Mouse (Mus musculus) megakaryocyte-erythroid progenitor cell, adult 5-6 weeks (primary cell): ENCODE data around the gene Wnt6. TPM values are rescaled to one million over a fixed set of nuclear protein-coding genes. Genes with fewer than 3 reads are reported as not detected.
"Not testable (repeated sequence)": the region's sequence is repeated elsewhere in the genome, so short reads cannot be mapped to it uniquely, and the experiment has no call there.

ENCODE experiments used
- ATAC-seq: replicated peaks from 2 replicates; pipeline ENCODE4 v1.8.0; 2016; ENCODE audit warnings: mild to moderate bottlenecking, inconsistent platforms; ENCODE audit not compliant: severe bottlenecking, poor library complexity, low FRiP score, low TSS enrichment
- total RNA-seq, 2 experiments: library from RNA; stranded (forward) in 1 of 2; stranded (reverse) in 1 of 2; fragments of 200-1000, 215-1000 nt in 1 of 2; fragments of >200 nt in 1 of 2; fragmentation: Nextera tagmentation in 1 of 2; gene quantifications; 2 replicates each; pipeline ENCODE4 v1.2.3; 2014 to 2017

Gene Wnt6
- total RNA-seq, 2 experiments from 2014 or later: not detected

DNA sequence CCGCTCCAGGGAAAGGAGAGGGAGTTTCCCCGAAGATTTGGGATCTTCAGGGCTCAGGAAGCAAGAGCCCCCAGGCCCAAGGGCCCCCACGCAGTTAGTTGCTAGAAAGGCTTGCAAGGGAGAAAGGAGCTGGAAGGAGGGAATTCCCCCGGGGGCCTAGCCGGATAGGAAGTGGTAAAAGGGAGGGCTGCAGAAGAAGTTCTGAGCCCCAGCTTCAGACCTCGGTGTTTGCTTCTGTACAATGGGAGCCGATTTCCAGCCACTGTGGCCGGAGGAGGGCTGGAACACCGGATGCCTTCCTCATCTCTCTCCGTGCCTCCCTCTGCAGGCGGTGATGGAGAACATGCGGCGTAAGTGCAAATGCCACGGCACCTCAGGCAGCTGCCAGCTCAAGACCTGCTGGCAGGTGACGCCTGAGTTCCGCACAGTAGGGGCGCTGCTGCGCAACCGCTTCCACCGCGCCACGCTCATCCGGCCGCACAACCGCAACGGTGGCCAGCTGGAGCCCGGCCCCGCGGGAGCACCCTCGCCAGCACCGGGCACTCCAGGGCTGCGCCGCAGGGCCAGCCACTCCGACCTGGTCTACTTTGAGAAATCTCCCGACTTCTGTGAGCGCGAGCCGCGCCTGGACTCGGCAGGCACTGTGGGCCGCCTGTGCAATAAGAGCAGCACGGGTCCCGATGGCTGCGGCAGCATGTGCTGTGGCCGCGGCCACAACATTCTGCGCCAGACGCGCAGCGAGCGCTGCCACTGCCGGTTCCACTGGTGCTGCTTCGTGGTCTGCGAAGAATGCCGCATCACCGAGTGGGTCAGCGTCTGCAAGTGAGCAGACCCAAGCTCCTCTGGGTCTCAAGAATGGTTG, 31.3 kb downstream of the Wnt6 start:
- ATAC-seq: peak; percentile 73

DNA sequence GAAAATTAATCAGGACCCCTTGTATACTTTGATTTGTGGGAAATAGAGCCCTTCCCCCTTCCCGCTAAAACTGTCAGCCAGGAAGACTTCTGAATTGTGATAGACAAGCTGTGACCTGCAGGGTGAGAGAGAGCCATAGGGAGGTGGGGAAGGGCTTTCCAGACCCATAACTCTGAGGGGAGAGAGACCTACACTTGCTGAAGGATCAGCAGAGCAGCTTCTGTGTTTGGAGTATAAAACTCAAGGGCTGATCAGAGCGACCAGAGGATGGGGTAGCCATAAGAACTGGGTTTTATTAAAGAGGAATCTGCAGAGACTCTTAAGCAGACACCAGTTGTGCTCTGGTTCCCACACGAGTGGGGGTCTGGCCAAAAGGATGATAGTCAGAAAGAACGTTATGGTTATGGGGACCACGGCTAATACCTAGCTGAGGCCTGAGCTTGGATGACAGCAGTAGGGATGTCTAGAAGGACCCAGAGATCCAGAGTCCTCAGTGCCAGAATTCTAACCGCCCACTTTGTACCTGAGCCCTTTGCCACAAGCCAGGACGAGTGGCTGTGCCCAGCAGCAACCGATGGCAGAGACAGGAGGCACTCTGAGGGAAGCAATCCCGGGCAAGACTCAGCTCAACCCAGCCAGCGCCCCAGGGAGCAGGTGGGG, 32.6 kb downstream of the Wnt6 start:
- ATAC-seq: no peak

DNA sequence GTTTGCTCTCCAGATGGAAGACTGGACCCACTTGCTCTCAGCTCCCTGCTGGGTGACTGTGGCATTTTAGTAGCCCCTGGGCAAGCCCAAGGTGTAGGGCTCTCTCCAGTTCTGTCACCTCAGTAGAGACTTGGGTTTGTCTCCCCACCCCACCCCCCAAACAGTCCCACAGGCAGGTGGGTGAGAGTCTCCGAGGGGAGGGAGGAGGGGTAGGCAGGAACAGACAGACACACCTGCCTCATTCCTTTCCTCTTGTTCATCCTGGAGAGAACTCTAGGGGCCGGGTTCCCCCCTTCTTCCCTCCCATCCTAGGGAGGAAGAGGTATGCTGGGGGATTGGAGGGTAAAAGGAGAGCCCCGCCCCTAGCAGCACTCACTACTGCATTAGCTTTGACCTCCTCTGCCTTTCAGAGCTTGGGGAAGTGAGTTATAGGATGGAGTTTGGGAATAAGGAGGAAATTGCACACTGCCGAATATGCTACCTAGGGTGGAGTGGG, 33.7 kb downstream of the Wnt6 start:
- no peak for ATAC-seq

DNA sequence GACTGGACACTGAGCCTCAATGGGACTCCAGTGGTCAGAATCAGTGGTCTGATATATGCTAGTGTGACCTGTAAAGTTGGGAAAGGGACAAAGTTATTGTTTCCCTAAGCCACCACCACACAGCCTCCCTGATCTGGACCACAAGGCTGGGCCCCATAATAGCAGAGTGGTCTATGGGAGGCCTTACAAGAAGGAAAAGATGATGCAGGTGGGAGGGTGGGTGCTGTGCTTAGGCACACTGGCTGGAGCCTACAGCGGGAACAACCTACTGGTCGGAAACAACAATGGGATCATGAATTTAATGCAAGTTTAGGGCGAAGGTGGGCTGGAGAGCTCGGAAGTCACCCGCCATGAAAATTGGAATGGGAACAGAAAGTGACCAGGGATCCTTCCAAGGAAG, 34.2 kb downstream of the Wnt6 start:
- no peak for ATAC-seq

DNA sequence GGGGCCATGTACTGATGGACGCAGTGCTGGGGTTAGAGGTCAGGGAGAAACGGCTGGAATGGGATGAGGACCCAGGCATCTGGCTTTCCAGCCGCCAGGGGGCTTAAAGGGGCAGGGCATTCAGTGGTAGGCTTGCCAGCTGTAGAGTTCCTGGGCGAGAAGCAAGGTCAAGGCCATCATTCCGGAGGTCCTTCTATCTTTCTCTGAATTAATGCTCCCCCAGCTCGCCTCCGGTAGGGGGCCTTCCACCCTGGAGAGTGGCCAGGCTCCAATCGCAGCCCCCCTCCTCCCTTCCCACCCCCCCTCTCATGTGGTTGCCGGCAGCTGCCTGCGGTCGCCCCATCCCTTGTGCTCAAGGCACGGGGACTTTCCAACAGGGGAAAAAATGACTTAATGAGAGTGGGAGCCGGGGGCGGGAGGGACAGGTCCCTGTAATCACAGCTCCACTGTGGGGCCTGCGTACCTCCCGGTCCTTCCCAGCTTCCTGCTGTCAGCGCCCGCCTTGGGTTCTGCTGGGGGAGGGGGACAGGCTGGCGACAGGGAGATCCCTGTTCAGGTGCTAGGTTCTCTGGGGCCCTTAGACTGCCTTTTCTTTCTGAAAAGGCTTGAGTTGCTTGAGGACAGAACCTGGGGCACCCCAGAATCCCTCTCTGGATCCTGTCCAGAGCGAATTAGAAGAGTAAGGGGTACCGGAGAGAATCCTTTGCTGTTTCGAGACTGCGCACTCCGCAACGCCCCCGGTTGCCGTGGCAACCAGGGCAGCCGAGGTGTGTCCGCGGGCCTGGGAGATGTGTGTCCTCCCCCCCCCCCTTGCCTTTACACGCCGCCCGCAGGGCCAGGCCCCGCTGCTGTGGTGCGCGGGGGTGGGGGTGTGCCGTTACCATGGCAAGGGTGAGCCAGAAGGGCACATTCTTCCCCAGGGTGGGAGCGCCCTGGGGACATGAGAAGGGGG, 34.9 kb downstream of the Wnt6 start:
- no peak for ATAC-seq

DNA sequence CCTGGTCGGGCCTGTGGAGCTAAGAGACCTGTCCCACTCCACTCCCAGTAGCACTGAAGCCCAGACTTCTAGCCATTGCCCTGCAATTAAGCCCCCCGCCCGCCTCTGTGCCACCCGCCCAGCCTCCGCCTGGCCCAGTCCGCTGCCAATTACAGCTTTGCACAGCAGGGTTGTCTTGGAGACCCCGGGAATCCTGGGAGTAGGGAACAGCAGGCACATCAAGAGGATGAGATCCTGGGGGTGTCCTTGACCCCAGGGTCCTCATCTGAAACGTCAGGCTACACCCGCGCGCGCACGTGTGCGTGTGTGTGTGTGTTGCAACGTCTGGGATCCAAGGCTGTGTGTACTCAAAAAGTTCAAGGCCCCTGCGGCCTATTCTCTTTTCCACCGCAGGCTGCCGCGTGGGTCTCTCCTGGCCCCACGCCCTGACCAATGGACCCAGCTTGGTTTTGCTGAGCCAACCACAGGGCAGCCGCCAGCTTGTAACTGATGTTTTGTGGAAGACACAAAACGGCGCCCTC, 35.9 kb downstream of the Wnt6 start:
- peak; percentile 12; the same call in 1 of the 2 replicates for ATAC-seq

DNA sequence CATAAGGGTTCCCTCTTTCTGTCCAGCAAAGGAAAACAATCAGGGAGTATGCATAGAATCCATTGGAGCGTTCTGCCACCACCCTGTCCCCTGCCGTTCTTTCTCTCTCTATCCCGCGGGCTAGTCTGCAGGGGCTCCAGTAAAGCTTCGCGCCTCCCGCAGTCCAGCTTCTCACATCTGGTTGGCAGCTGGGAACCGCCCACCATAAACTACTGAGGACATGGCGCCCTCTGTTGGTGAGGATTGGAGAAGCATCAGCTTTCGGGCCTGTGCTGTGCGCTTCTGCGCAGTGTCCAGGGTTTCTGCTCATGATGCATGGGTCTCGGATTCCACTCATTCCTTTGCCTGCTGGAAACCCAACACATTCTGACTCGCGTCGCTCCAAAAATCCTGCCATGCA, 36.4 kb downstream of the Wnt6 start:
- peak; percentile 80 for ATAC-seq

DNA sequence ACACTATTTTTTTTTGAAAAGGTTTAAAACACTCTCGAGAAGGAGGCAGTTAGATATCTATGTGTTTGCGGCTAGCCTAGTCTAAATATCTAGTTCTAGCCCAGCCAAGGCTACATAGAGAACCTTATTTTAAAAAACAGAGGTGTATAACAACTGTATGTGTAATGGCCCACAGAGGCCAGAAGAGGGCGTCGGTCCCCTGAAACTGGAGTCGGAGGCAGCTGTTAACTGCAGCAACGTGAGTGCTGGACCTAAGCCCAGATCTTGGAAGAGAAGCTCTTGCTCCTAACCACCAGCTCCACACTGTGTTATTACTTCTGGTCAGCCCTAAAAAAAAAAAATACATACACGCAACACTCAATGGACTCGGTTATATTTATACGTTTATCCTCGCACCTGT, 37.3 kb downstream of the Wnt6 start:
- ATAC-seq: no peak

DNA sequence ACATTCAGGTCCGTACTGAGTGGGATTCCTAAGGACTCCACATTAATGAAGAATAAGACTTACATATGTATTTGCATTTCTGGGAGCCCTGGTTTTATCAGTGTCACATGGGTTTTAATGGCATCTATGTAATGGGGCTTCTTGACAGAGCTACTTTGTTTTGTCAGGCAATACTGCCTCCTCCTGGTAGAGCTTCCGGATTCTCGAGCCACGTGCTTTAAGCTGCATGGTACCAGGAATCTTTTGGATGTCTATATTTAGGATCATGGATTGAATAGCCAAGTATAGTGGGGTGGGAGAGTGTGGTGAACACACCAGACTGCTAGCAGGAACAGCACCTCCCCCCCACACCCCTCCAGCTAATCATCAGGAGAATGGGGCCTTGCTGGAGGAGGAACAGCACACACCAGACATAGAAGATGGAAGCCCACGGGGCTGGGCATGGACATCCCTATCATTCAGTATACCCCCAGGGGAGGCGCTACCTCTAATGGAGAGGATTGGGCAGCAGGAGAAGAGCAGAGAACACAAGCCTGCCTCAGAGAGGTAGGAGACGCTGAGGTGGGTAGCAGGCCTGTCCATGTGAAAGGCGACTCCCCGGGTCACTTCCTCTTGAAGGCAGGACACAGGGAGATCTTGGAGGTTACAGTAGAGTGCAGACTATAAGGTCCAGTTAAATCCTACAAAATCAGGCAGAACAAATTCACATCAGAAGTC, 43.4 kb downstream of the Wnt6 start:
- ATAC-seq: no peak

DNA sequence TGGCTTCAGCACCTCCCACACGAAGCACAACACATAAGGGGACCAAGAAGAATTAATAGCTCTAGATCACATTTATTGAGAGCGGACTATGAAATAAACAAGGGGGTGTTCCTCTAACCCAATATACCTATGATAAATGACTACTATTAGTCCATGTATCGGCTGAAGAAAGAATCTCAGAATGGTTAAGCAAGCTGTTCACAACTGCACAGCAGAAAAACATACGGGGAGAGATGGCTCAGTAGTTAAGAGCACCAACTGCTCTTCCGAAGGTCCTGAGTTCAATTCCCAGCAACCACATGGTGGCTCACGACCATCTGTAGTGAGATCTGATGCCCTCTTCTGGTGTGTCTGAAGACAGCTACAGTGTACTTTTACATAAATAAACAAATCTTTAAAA, 44.3 kb downstream of the Wnt6 start:
- not testable (repeated sequence) for ATAC-seq

DNA sequence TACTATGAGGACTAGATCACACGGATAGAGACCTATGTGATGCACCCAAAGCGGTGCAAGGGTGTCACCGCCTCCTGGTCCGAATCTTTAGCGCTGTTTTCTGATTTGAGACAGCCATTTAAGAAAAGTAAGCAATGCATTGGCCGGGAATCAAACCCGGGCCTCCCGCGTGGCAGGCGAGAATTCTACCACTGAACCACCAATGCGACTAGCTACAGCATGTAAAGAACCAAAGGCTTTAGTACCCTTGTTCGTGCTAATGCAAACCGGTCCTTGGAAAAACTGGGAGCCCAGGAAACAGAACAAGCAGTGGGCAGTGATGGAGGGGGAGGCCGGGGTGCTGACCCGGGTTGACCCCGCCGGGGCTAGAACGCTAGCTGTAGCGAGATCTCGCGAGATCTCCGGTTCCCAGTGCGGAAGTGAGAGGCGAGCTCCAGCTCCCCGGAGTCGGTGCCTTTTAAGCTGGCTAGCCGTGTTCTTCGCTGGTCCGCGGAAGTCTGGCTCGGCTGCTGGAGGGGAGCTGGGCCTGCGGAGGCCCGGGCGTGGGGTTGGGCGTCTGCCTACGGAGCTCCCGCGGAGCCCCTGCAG, 45.0 kb downstream of the Wnt6 start:
- peak; percentile 96 for ATAC-seq

DNA sequence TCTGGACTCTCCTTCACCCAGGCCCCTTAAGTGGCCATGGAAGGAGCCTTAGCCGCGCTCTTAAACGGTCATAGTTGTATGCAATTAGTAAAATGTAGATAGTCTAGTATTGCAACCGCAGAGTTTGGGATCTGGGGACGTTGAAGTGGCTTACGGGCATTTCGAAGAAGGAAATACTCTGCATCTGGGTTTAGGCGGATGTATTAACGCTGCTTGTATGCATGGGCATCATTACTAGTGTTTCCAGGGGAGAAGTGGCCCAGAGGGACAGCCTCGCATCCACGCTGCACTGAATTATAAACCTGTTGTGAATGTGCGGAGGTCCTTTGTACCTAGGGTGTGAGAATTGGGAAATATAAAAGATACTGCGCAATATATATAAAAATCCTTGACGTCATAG, 45.5 kb downstream of the Wnt6 start:
- peak; percentile 38 for ATAC-seq

DNA sequence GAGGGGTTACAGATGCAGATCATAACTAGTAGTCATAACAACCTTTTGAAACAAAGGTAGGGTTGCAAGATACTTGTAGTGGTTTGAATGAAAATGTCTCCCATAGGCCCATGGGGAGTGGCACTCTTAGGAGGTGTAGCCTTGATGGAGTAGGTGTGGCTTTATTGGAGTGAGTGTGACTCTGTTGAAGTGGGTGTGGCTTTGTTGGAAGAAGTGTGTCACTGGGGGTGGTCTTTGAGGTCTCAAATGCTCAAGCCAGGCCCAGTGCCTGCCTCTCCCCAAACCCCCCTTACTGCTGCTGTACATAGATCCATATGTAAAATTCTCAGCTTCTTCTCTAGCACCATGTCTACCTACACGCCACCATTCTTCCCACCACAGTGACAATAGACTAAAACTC, 46.8 kb downstream of the Wnt6 start:
- ATAC-seq: no peak

DNA sequence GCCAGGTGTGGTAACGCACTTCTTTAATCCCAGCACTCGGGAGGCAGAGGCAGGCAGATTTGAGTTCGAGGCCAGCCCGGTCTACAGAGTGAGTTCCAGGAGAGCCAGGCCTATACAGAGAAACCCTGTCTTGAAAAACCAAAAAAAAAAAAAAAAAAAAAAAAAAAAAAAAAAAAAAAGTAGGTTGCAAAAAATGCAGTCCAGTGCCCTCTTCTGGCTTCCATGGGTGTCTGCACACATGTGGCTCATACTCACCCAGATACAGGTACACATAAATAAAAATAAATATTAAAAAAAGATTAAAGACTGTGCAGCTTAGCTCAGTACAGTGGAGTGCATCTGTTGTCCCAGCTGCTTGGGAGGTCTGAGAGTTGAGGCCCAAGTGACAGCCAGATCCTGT, 51.9 kb downstream of the Wnt6 start:
- ATAC-seq: not testable (repeated sequence)

DNA sequence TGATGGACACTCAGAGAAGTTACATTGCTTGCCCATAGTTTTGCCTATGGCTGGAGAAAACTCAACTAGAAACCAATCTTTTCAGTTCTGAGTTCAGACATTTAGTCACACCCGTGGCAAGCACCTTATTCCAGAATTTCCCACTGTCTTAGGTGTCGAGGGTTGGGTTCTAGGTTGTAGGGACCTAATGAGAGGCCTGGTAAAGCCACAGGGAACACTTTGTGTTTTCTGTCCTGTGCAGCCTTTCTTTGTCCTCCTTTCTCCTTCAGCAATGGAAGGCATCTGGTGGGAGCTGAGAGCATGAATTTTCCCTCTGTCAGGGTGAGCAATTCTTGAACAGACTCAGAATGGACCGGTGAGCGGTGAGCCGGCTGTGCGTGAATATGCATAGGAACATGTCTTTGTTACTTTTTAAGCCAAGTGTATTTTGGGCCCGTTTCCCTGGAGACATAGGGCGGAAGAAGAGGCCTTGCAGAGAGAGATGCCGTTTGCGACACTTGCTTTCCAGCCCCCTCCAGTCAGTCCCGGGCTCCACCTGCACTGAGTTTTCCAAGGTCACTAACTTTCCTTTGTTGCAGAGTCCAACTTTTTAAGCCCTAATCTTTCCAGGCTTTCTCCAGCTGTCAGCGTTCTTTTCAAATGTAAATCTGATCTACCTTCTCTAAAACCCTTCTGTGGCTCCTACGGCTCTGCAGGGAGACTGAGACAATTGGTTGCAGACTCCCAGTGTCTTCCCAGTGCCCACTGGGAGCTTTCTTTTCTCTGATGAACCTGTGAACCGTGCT, 53.0 kb downstream of the Wnt6 start:
- no peak for ATAC-seq

DNA sequence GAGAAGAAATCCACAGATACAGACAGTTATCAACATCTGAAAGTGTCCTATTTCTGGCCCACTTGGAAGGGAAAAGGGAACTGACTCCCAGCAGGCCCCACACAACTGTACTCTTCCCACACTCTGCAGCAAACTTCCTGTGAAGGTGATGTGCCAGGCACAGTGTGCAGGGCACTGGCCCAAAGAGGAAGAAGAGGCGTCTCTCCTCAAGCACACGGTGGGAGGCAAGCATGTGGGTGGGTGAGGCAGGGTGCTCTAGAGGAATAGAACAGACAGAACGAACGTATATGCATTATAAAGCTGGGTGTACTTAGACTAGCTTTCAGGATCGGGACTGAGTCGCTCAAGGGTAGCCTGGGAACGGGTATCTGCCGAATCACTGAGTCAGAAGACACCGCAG, 58.4 kb downstream of the Wnt6 start:
- ATAC-seq: no peak

DNA sequence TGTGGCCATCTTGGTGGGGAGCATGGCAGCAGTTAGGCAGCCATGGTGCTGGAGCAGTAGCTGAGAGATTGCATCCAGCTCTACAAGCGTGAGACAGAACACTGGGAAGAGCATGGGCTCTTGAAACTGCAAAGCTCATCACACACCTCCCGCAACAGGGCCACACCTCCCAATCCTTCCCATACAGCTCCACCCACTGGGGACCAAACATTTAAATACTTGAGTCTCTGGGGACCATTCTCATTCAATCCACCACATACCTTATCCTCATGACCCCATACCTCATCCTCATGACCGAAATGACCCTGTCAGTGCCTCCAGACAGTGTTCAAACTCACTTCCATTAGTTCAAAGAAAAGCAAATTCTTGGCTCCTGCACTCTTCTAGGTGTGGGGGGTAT, 61.6 kb downstream of the Wnt6 start:
- no peak for ATAC-seq
